Comparison of ENCODE assay signal across 7 mouse cellular contexts in genomic region chr9:109054712-109055111, GRCm38 (mm10). TPM values are rescaled to one million over a fixed set of nuclear protein-coding genes. Genes with fewer than 3 reads are reported as not detected.
DNase-seq lines count a peak whose midpoint lies in the region; ATAC-seq and TF ChIP-seq lines count a peak whose summit lies in the region.

No protein-coding gene starts in this region.

- peaks cover 26% of the 10 kb centered on the region for H3K4me1 ChIP-seq in hindbrain, embryonic 15.5 days (replicated peaks)

- H3K27ac ChIP-seq in hindbrain, embryonic 15.5 days (replicated peaks), result peak overlapping the region; percentile 47
- H3K27ac ChIP-seq in left cerebral cortex, adult 2 months, result peak overlapping the region; percentile 90

- 11% methylated on average over 7 of the region's 7 CpGs for WGBS in hindbrain, embryonic 15.5 days

- H3K9ac ChIP-seq in hindbrain, embryonic 15.5 days, result peak overlapping the region; percentile 49; the same call in 1 of the 2 replicates

- TF ChIP-seq CTCF in left cerebral cortex, adult 2 months (IDR thresholded peaks at IDR 0.05), result no peak

- peak; percentile 78 for DNase-seq in T-cell, adult 2 months (ENCODE audit: low spot score)
- DNase-seq in cerebellum, adult 9-10 months, result peak; percentile 78
- DNase-seq in frontal cortex, postnatal 14 days (ENCODE audit: low spot score in 2 of 2), result peak; percentile 61 to 69
- DNase-seq in left cerebral cortex, adult 2 months (ENCODE audit: extremely low spot score in 1 of 2, low spot score in 2 of 2), result peak; percentile 64 to 73
- peak; percentile 64 to 80 for DNase-seq in right cerebral cortex, postnatal 36 days (ENCODE audit: low spot score in 2 of 2)

- H3K36me3 ChIP-seq in hindbrain, embryonic 15.5 days, result peaks cover 20% of the 10 kb centered on the region

- H3K9me3 ChIP-seq in hindbrain, embryonic 15.5 days, result no peaks in the 10 kb centered on the region

- intact Hi-C loops in left cerebral cortex, adult 2 months (cut with DNase I), result loop anchor here (1.0 kb wide), 1 partner anchor 45 kb away; no protein-coding TSS in a partner anchor

- ATAC-seq in hindbrain, embryonic 15.5 days (ENCODE audit: low FRiP score, low read depth), result peak; percentile 86
- peak; percentile 47 for ATAC-seq in megakaryocyte, adult 5-6 weeks (ENCODE audit: poor library complexity, severe bottlenecking)

- H3K4me3 ChIP-seq in hindbrain, embryonic 15.5 days, result peak overlapping the region; percentile 33
- H3K4me3 ChIP-seq in left cerebral cortex, adult 2 months, result peak overlapping the region; percentile 45

- H3K27me3 ChIP-seq in hindbrain, embryonic 15.5 days, result no peaks in the 10 kb centered on the region

- H3K4me2 ChIP-seq in hindbrain, embryonic 15.5 days, result peak overlapping the region; percentile 56

RNA-seq across cellular contexts. Expression of gene Trex1, which starts 4.8 kb away (rescaled TPM):
- polyA plus RNA-seq in hindbrain, embryonic 15.5 days (2015; fragmentation: Nextera tagmentation; extraction: Ambion mirVana), result 13.6 and 14.5 TPM in 2 replicates
- 10 to 100 TPM; 11.7 to 15.3 TPM for total RNA-seq in left cerebral cortex, adult 2 months (2021)
- 119 and 124 TPM in 2 replicates for total RNA-seq in megakaryocyte, adult 5-6 weeks (2015)
- 68.7 and 87.5 TPM in 2 replicates for total RNA-seq in megakaryocyte, adult 5-6 weeks (2017)

RNA-seq across cellular contexts. Expression of gene Shisa5, which starts 16.3 kb away (rescaled TPM):
- 71.6 and 76.3 TPM in 2 replicates for polyA plus RNA-seq in hindbrain, embryonic 15.5 days (2015; fragmentation: Nextera tagmentation; extraction: Ambion mirVana)
- total RNA-seq in left cerebral cortex, adult 2 months (2021), result 10 to 100 TPM; 71.6 to 77.5 TPM
- 119 and 176 TPM in 2 replicates for total RNA-seq in megakaryocyte, adult 5-6 weeks (2015)
- 453 and 632 TPM in 2 replicates for total RNA-seq in megakaryocyte, adult 5-6 weeks (2017)

RNA-seq across cellular contexts. Expression of gene Atrip, which starts 19.2 kb away (rescaled TPM):
- polyA plus RNA-seq in hindbrain, embryonic 15.5 days (2015; fragmentation: Nextera tagmentation; extraction: Ambion mirVana), result 30.5 and 30.9 TPM in 2 replicates
- total RNA-seq in left cerebral cortex, adult 2 months (2021), result 10 to 100 TPM; 28.0 to 28.3 TPM
- 7.2 and 9.5 TPM in 2 replicates for total RNA-seq in megakaryocyte, adult 5-6 weeks (2015)
- 9.7 and 10.2 TPM in 2 replicates for total RNA-seq in megakaryocyte, adult 5-6 weeks (2017)

RNA-seq across cellular contexts. Expression of gene Ccdc51, which starts 27.6 kb away (rescaled TPM):
- 12.3 and 13.1 TPM in 2 replicates for polyA plus RNA-seq in hindbrain, embryonic 15.5 days (2015; fragmentation: Nextera tagmentation; extraction: Ambion mirVana)
- 1 to 10 TPM; 8.0 to 8.6 TPM for total RNA-seq in left cerebral cortex, adult 2 months (2021)
- total RNA-seq in megakaryocyte, adult 5-6 weeks (2015), result 4.7 and 6.0 TPM in 2 replicates
- 6.7 and 11.0 TPM in 2 replicates for total RNA-seq in megakaryocyte, adult 5-6 weeks (2017)

RNA-seq across cellular contexts. Expression of gene Tma7, which starts 27.7 kb away (rescaled TPM):
- 653 and 743 TPM in 2 replicates for polyA plus RNA-seq in hindbrain, embryonic 15.5 days (2015; fragmentation: Nextera tagmentation; extraction: Ambion mirVana)
- 100 to 1,000 TPM; 312 to 332 TPM for total RNA-seq in left cerebral cortex, adult 2 months (2021)
- 367 and 406 TPM in 2 replicates for total RNA-seq in megakaryocyte, adult 5-6 weeks (2015)
- 109 and 136 TPM in 2 replicates for total RNA-seq in megakaryocyte, adult 5-6 weeks (2017)

Comparison
In these comparisons a context has a peak if more than half of its experiments do, and no peak if none do; other contexts are left out.
1. Peak in every context shown above with its lines: DNase-seq, ATAC-seq, H3K4me3 ChIP-seq and H3K27ac ChIP-seq.
2. RNA of gene Trex1, which starts 4.8 kb away (total RNA-seq): 68.7 to 124 TPM in megakaryocyte, adult 5-6 weeks; 11.7 to 15.3 TPM in left cerebral cortex, adult 2 months; every median in the first group is over 4 times any median in the second.